Mouse (Mus musculus) MEL (cell line): Measurements from ENCODE around the gene Rfk. TPM values are rescaled to one million over a fixed set of nuclear protein-coding genes. Genes with fewer than 3 reads are reported as not detected.

Source experiments
- DNase-seq: peaks from one replicate; pipeline ENCODE4 v3.0.0; 2011; ENCODE audit warnings: low read depth, low spot score
- H3K27ac ChIP-seq: 2 replicates; pipeline ENCODE4 v1.5.1; 2012; ENCODE audit warnings: low read depth, mild to moderate bottlenecking, control low read depth, low read length, moderate library complexity; ENCODE audit not compliant: control insufficient read depth
- H3K27me3 ChIP-seq, 2 experiments: fragments of 150-350 bp in 1 of 2; sonication (generic) in 1 of 2; 2 replicates each; pipeline ENCODE4 v1.6.1; 2012; ENCODE audit warnings: low read length in 2 of 2, mild to moderate bottlenecking in 2 of 2, improper control_type of control experiment in 1 of 2, moderate library complexity in 1 of 2; ENCODE audit not compliant: insufficient read depth in 2 of 2, control insufficient read depth in 1 of 2
- H3K36me3 ChIP-seq, 2 experiments: 2 replicates each; pipeline ENCODE4 v1.6.1; 2012 to 2014; ENCODE audit warnings: low read length in 2 of 2, improper control_type of control experiment in 1 of 2, inconsistent platforms in 1 of 2, mild to moderate bottlenecking in 1 of 2; ENCODE audit not compliant: insufficient read depth in 2 of 2, control insufficient read depth in 1 of 2
- H3K4me1 ChIP-seq, 2 experiments: fragments of 150-350 bp in 1 of 2; sonication (generic) in 1 of 2; 2 replicates each; pipeline ENCODE4 v1.6.1; 2012; ENCODE audit warnings: low read length in 2 of 2, improper control_type of control experiment in 1 of 2, mild to moderate bottlenecking in 1 of 2; ENCODE audit not compliant: insufficient read depth in 2 of 2, control insufficient read depth in 1 of 2
- H3K4me3 ChIP-seq, 2 experiments: fragments of 150-350 bp in 1 of 2; sonication (generic) in 1 of 2; 2 replicates each; pipeline ENCODE4 v1.5.1; 2012; ENCODE audit warnings: low read depth in 2 of 2, low read length in 2 of 2, mild to moderate bottlenecking in 2 of 2, moderate library complexity in 2 of 2, control low read depth in 1 of 2, improper control_type of control experiment in 1 of 2; ENCODE audit not compliant: control insufficient read depth in 1 of 2, insufficient read depth in 1 of 2
- H3K79me2 ChIP-seq: 2 replicates; pipeline ENCODE4 v1.6.1; 2012; ENCODE audit warnings: mild to moderate bottlenecking, low read length, moderate library complexity; ENCODE audit not compliant: control insufficient read depth, poor library complexity, insufficient read depth
- H3K9ac ChIP-seq: 2 replicates; pipeline ENCODE4 v1.6.1; 2012; ENCODE audit warnings: low read depth, mild to moderate bottlenecking, control low read depth, low read length, moderate library complexity; ENCODE audit not compliant: control insufficient read depth, poor library complexity, severe bottlenecking
- H3K9me3 ChIP-seq: fragments of 150-350 bp; sonication (generic); replicated peaks from 2 replicates; pipeline ENCODE4 v1.6.1; 2012; ENCODE audit warnings: mild to moderate bottlenecking, low read length, improper control_type of control experiment, moderate library complexity; ENCODE audit not compliant: insufficient read depth
- BHLHE40 ChIP-seq: IDR thresholded peaks from 2 replicates; pipeline ENCODE4 v1.6.1; 2012; ENCODE audit warnings: low read depth, mild to moderate bottlenecking, inconsistent platforms, low read length, improper control_type of control experiment, borderline replicate concordance
- CHD1 ChIP-seq: IDR thresholded peaks from 2 replicates; pipeline ENCODE4 v1.6.1; 2012; ENCODE audit warnings: low read depth, mild to moderate bottlenecking, inconsistent platforms, low read length, improper control_type of control experiment
- CHD2 ChIP-seq: IDR thresholded peaks from 2 replicates; pipeline ENCODE4 v1.6.1; 2011; ENCODE audit warnings: low read length, improper control_type of control experiment
- CTCF ChIP-seq, 3 experiments: IDR thresholded peaks in 2 of 3; conservative IDR thresholded peaks in 1 of 3; 2 replicates each; pipeline ENCODE4 v1.5.1; 2011 to 2012; ENCODE audit warnings: low read length in 3 of 3, low read depth in 2 of 3, mild to moderate bottlenecking in 2 of 3, improper control_type of control experiment in 1 of 3, inconsistent platforms in 1 of 3, mixed read lengths in 1 of 3, moderate library complexity in 1 of 3; ENCODE audit not compliant: control insufficient read depth in 1 of 3, insufficient read depth in 1 of 3, poor library complexity in 1 of 3, severe bottlenecking in 1 of 3
- E2F4 ChIP-seq: IDR thresholded peaks from 2 replicates; pipeline ENCODE4 v1.6.1; 2011; ENCODE audit warnings: low read depth, low read length, improper control_type of control experiment, borderline replicate concordance
- ELF1 ChIP-seq: IDR thresholded peaks from 2 replicates; pipeline ENCODE4 v1.6.1; 2014; ENCODE audit warnings: low read depth, mild to moderate bottlenecking, inconsistent platforms, low read length, improper control_type of control experiment, moderate library complexity
- GATA1 ChIP-seq: IDR thresholded peaks from 2 replicates; pipeline ENCODE4 v1.6.1; 2011; ENCODE audit warnings: low read depth, low read length, improper control_type of control experiment
- HCFC1 ChIP-seq: IDR thresholded peaks from 2 replicates; pipeline ENCODE4 v1.6.1; 2012; ENCODE audit warnings: low read depth, mild to moderate bottlenecking, inconsistent platforms, low read length, improper control_type of control experiment, moderate library complexity
- JUND ChIP-seq: IDR thresholded peaks from 2 replicates; pipeline ENCODE4 v1.6.1; 2011; ENCODE audit warnings: low read depth, mild to moderate bottlenecking, improper control_type of control experiment, low read length
- MAX ChIP-seq: IDR thresholded peaks from 2 replicates; pipeline ENCODE4 v1.6.1; 2011; ENCODE audit warnings: low read length, improper control_type of control experiment
- MXI1 ChIP-seq: IDR thresholded peaks from 2 replicates; pipeline ENCODE4 v1.6.1; 2011; ENCODE audit warnings: mild to moderate bottlenecking, low read depth, low read length, improper control_type of control experiment
- MYB ChIP-seq: IDR thresholded peaks from 2 replicates; pipeline ENCODE4 v1.6.1; 2011; ENCODE audit warnings: mild to moderate bottlenecking, low read depth, low read length, improper control_type of control experiment
- MYC ChIP-seq: IDR thresholded peaks from 2 replicates; pipeline ENCODE4 v1.6.1; 2011; ENCODE audit warnings: low read depth, mild to moderate bottlenecking, low read length, improper control_type of control experiment, moderate library complexity
- NELFE ChIP-seq: IDR thresholded peaks from 2 replicates; pipeline ENCODE4 v1.6.1; 2011; ENCODE audit warnings: low read depth, low read length, improper control_type of control experiment
- POLR2A ChIP-seq, 2 experiments: IDR thresholded peaks; 2 replicates each; pipeline ENCODE4 v1.6.1; 2011 to 2012; ENCODE audit warnings: low read length in 2 of 2, mild to moderate bottlenecking in 2 of 2, control low read depth in 1 of 2, improper control_type of control experiment in 1 of 2, low read depth in 1 of 2, moderate library complexity in 1 of 2; ENCODE audit not compliant: control insufficient read depth in 1 of 2, insufficient read depth in 1 of 2, poor library complexity in 1 of 2
- POLR2AphosphoS5 ChIP-seq: IDR thresholded peaks from 2 replicates; pipeline ENCODE4 v1.6.1; 2012; ENCODE audit warnings: low read depth, borderline replicate concordance, mild to moderate bottlenecking, inconsistent platforms, low read length, moderate library complexity, mixed read lengths
- RAD21 ChIP-seq: IDR thresholded peaks from 2 replicates; pipeline ENCODE4 v1.6.1; 2011; ENCODE audit warnings: mild to moderate bottlenecking, low read depth, low read length, improper control_type of control experiment
- SIN3A ChIP-seq: IDR thresholded peaks from 2 replicates; pipeline ENCODE4 v1.6.1; 2012; ENCODE audit warnings: low read length, improper control_type of control experiment, inconsistent platforms
- SMC3 ChIP-seq: IDR thresholded peaks from 2 replicates; pipeline ENCODE4 v1.6.1; 2011; ENCODE audit warnings: low read depth, low read length, improper control_type of control experiment
- TAL1 ChIP-seq: IDR thresholded peaks from 2 replicates; pipeline ENCODE4 v1.6.1; 2012; ENCODE audit warnings: mild to moderate bottlenecking, inconsistent platforms, low read length, moderate library complexity, mixed read lengths
- UBTF ChIP-seq: IDR thresholded peaks from 2 replicates; pipeline ENCODE4 v1.6.1; 2012; ENCODE audit warnings: low read depth, mild to moderate bottlenecking, inconsistent platforms, low read length, improper control_type of control experiment, moderate library complexity, borderline replicate concordance; ENCODE audit not compliant: insufficient read depth
- USF1 ChIP-seq: IDR thresholded peaks from 2 replicates; pipeline ENCODE4 v1.6.1; 2014; ENCODE audit warnings: low read depth, mild to moderate bottlenecking, inconsistent platforms, low read length, improper control_type of control experiment, moderate library complexity
- USF2 ChIP-seq, 2 experiments: IDR thresholded peaks; 2 replicates each; pipeline ENCODE4 v1.6.1; 2011 to 2012; ENCODE audit warnings: improper control_type of control experiment in 2 of 2, low read length in 2 of 2, borderline replicate concordance in 1 of 2, inconsistent platforms in 1 of 2, low read depth in 1 of 2, mild to moderate bottlenecking in 1 of 2; ENCODE audit not compliant: insufficient read depth in 1 of 2
- ZKSCAN1 ChIP-seq: IDR thresholded peaks from 2 replicates; pipeline ENCODE4 v1.6.1; 2012; ENCODE audit warnings: low read depth, mild to moderate bottlenecking, inconsistent platforms, low read length, improper control_type of control experiment, moderate library complexity
- ZMIZ1 ChIP-seq: IDR thresholded peaks from 2 replicates; pipeline ENCODE4 v1.6.1; 2012; ENCODE audit warnings: low read depth, mild to moderate bottlenecking, inconsistent platforms, low read length, improper control_type of control experiment, moderate library complexity
- ZNF384 ChIP-seq: IDR thresholded peaks from 2 replicates; pipeline ENCODE4 v1.6.1; 2012; ENCODE audit warnings: low read depth, mild to moderate bottlenecking, inconsistent platforms, low read length, improper control_type of control experiment
- polyA plus RNA-seq, 2 experiments: library from polyadenylated mRNA; stranded (reverse) in 1 of 2; unstranded in 1 of 2; fragments of >175 nt in 1 of 2; fragments of >200 nt in 1 of 2; gene quantifications; 2 replicates each; pipeline versions ENCODE4 v1.2.1 to v1.2.4; 2012; ENCODE audit warnings: low replicate concordance in 2 of 2, low read depth in 1 of 2; ENCODE audit not compliant: insufficient read length in 2 of 2, insufficient read depth in 1 of 2, missing spikeins in 1 of 2
- total RNA-seq: library from RNA; depleted of rRNA; stranded (reverse); fragments of 300-350 nt; gene quantifications from 2 replicates; pipeline ENCODE4 v1.2.3, GENCODE M21; 2012

The Rfk gene
- total and polyA plus RNA-seq, 3 experiments, result 16.2 to 39.7 TPM; not detected in 1

DNA sequence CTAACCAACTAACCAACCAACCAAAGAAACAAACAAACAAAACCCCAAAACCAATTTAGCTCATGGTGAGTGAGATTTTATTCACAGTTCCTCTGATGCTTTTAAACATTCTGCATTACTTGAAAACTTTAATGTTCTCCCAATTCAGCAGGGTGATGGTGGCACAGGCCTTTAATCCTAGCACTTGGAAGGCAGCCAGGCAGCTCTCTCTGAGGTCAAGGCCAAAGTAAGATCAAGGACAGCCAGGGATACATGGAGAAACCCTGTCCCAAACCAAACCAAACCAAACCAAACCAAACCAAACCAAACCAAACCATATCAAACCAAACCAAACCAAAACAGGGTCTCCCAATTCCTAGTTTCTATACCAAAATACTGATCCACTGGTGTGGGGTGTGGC, 15.0 kb upstream of the Rfk start:
- Histone ChIP-seq H3K79me2 (no peaks in the 10 kb centered on the region), H3K4me3 (no peak overlapping the region)
- TF ChIP-seq POLR2AphosphoS5 (no peak), ZNF384 (no peak), CHD2 (no peak), UBTF (no peak), RAD21 (no peak), NELFE (no peak), MXI1 (no peak), MYB (no peak), SMC3 (no peak), USF1 (no peak), USF2 (IDR thresholded peaks at IDR 0.05; ENCODE audit: borderline replicate concordance in 1 of 2, insufficient read depth in 1 of 2, low read depth in 1 of 2, low read length in 2 of 2) (no peak), GATA1 (no peak), MAX (no peak), E2F4 (no peak), HCFC1 (no peak), CTCF (IDR thresholded peaks at IDR 0.05 in 2 of 3, conservative IDR thresholded peaks at IDR 0.05 in 1 of 3; ENCODE audit: control insufficient read depth in 1 of 3, insufficient read depth in 1 of 3, low read depth in 2 of 3, low read length in 3 of 3, poor library complexity in 1 of 3, severe bottlenecking in 1 of 3) (no peak), POLR2A (IDR thresholded peaks at IDR 0.05; ENCODE audit: control insufficient read depth in 1 of 2, insufficient read depth in 1 of 2, low read depth in 1 of 2, low read length in 2 of 2, poor library complexity in 1 of 2) (no peak), SIN3A (no peak)
- TF ChIP-seq, all 39 proteins: peak for 0
- H3K9ac ChIP-seq, result no peak overlapping the region
- DNase-seq, result no peak
- H3K27me3 ChIP-seq, result peaks cover 0 to 2% of the 10 kb centered on the region in 2 experiments; a peak in 1 of 4 replicates
- no peak overlapping the region for H3K27ac ChIP-seq
- H3K4me1 ChIP-seq, result no peaks in the 10 kb centered on the region
- no peaks in the 10 kb centered on the region for H3K36me3 ChIP-seq
- H3K9me3 ChIP-seq, result no peaks in the 10 kb centered on the region

DNA sequence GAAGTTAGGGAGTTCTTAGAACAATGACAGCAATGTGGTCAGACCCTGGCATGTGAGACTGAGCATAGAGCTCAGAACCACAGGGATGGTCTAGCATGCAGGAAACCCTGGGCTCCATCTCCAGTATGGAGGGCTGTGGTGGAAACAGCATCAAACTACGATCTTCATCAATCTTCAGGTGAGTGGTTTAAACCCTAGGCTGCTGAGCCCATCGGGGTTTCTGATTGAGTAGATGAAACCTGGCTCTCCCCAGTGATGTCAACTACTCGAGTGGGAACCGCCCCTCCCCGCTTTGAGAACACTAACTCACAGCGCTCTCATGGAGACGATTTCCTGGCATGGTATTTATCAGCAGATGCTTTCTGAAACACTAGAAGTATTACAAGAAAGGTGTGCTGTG, 13.3 kb upstream of the Rfk start:
- H3K36me3 ChIP-seq, result no peaks in the 10 kb centered on the region
- DNase-seq, result no peak

More for the DNA sequence above, 13.3 kb upstream of the Rfk start:
- TF ChIP-seq BHLHE40 (no peak), POLR2A (IDR thresholded peaks at IDR 0.05; ENCODE audit: control insufficient read depth in 1 of 2, insufficient read depth in 1 of 2, low read depth in 1 of 2, low read length in 2 of 2, poor library complexity in 1 of 2) (no peak), CHD2 (no peak), POLR2AphosphoS5 (no peak), ZKSCAN1 (no peak), NELFE (no peak), HCFC1 (no peak), JUND (no peak), ZNF384 (no peak), MXI1 (no peak), ELF1 (no peak), RAD21 (no peak), TAL1 (no peak), ZMIZ1 (no peak), MYC (no peak), CHD1 (no peak)
- H3K9ac ChIP-seq, result no peak overlapping the region
- H3K9me3 ChIP-seq, result no peaks in the 10 kb centered on the region
- H3K27me3 ChIP-seq, result peaks cover 0 to 3% of the 10 kb centered on the region in 2 experiments; a peak in 2 of 4 replicates
- H3K4me3 ChIP-seq, result no peak overlapping the region
- H3K79me2 ChIP-seq, result no peaks in the 10 kb centered on the region
- no peaks in the 10 kb centered on the region for H3K4me1 ChIP-seq
- H3K27ac ChIP-seq, result no peak overlapping the region
